In the genomic region with DNA sequence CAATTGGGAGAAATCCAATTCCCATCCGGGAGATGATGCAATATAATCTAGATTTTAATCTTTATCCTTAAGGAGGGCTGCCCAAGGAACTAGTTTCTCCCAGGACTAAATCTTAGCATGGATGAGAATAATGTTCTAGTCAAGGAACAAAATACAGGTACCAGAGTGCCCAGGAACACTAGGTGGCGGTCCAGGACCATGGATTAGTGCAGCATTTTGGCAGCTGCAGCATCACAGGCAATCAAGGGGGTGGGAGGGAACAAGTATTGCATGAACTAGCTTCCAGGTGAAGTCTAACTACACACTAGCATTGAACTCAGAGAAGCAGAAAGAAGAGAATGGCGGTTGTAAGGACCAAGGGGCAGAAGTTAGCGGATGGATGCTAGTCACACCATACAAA, we compare ENCODE assay signal across 10 mouse cellular contexts. TPM values are rescaled to one million over a fixed set of nuclear protein-coding genes. Genes with fewer than 3 reads are reported as not detected.
DNase-seq lines count a peak whose midpoint lies in the region; ATAC-seq and TF ChIP-seq lines count a peak whose summit lies in the region.
"Had no signal": no experiment of that assay in that cellular context is flagged by ENCODE, and none has a peak within 500 bp of the region (broad histone marks: within the 10 kb centered on the region; RNA-seq: fewer than 3 reads in every experiment).

No protein-coding gene starts in this region.

- no peak for ATAC-seq in CD4-positive, CD25-positive, alpha-beta regulatory T cell, adult 4 months
- 0 out of 2 replicates have a peak, but pooled peaks have one; percentile 48 for ATAC-seq in megakaryocyte progenitor cell, adult 5-6 weeks (replicated peaks; ENCODE audit: poor library complexity)
- ATAC-seq in activated CD4-positive, CD25-positive, alpha-beta regulatory T cell, adult 4 months: no peak

- TF ChIP-seq POLR2A in brain, embryonic 14.5 days (IDR thresholded peaks at IDR 0.05; ENCODE audit: borderline replicate concordance, extremely low read depth, insufficient read depth, insufficient read length, poor library complexity, severe bottlenecking): no peak

- DNase-seq in CD4-positive, CD25-positive, alpha-beta regulatory T cell, adult 2 months (ENCODE audit: low read depth, low spot score): peak; percentile 22
- peak; percentile 3 for DNase-seq in layer of hippocampus, adult 11-12 months (ENCODE audit: low spot score)
- DNase-seq in layer of hippocampus, adult 9-10 months (ENCODE audit: low spot score): no peak
- DNase-seq in brain, embryonic 14.5 days (ENCODE audit: low read depth): peak; percentile 65
- peak; percentile 44 for DNase-seq in kidney, postnatal 10 days

- TF ChIP-seq CTCF in brain, embryonic 14.5 days (IDR thresholded peaks at IDR 0.05; ENCODE audit: borderline replicate concordance, extremely low read depth, insufficient read depth, insufficient read length): peak; percentile 57; the same call in 1 of the 2 replicates

RNA-seq across cellular contexts. Expression of a gene that starts 12.2 kb away (rescaled TPM):
- polyA plus RNA-seq in CD4-positive, CD25-positive, alpha-beta regulatory T cell, adult 4 months (2017; shearing (Covaris generic)): not detected
- polyA plus RNA-seq in brain, embryonic 14.5 days (2012; rRNA removed): 0.29 and 0.40 TPM in 2 replicates
- total RNA-seq in megakaryocyte progenitor cell, adult 5-6 weeks (2015): not detected in 2 replicates
- total RNA-seq in megakaryocyte progenitor cell, adult 5-6 weeks (2017): not detected in 2 replicates
- not detected for polyA plus RNA-seq in activated CD4-positive, CD25-positive, alpha-beta regulatory T cell, adult 4 months (2017; shearing (Covaris generic))
- polyA plus RNA-seq: frontal cortex, adult 2 months; macrophage had no signal

RNA-seq across cellular contexts. Expression of a gene that starts 12.6 kb away (rescaled TPM):
- not detected for polyA plus RNA-seq in CD4-positive, CD25-positive, alpha-beta regulatory T cell, adult 4 months (2017; shearing (Covaris generic))
- polyA plus RNA-seq in brain, embryonic 14.5 days (2012; rRNA removed): not detected in 2 replicates
- total RNA-seq in megakaryocyte progenitor cell, adult 5-6 weeks (2015): not detected in 2 replicates
- not detected in 2 replicates for total RNA-seq in megakaryocyte progenitor cell, adult 5-6 weeks (2017)
- polyA plus RNA-seq in activated CD4-positive, CD25-positive, alpha-beta regulatory T cell, adult 4 months (2017; shearing (Covaris generic)): not detected
- polyA plus RNA-seq: frontal cortex, adult 2 months; macrophage had no signal
